Mouse (Mus musculus) layer of hippocampus, adult 9-10 months (tissue): ENCODE results near the gene Pgm2.

Experiments used
- DNase-seq: peaks from one replicate; pipeline ENCODE4 v3.0.0; 2022; ENCODE audit warnings: low spot score

Pgm2 gene

GRCm38 (mm10) chr5:64092748-64093292 is at the start of gene Pgm2:
Pgm2 (plus strand) TSS chr5:64092950.
- DNase-seq, result peak; percentile 31

GRCm38 (mm10) chr5:64043694-64044453 is 48.9 kb upstream of the Pgm2 start:
- DNase-seq, result no peak

- DNase-seq, result no peak
These were observed 48.0 kb upstream of the Pgm2 start for GRCm38 (mm10) chr5:64044790-64045189.

GRCm38 (mm10) chr5:64045502-64045901 is 47.2 kb upstream of the Pgm2 start:
- DNase-seq, result no peak

GRCm38 (mm10) chr5:64046995-64047394 is 45.8 kb upstream of the Pgm2 start:
- no peak for DNase-seq

- DNase-seq, result no peak
These were observed 44.8 kb upstream of the Pgm2 start for GRCm38 (mm10) chr5:64047921-64048320.

GRCm38 (mm10) chr5:64048605-64049004 is 44.1 kb upstream of the Pgm2 start:
- no peak for DNase-seq

GRCm38 (mm10) chr5:64049256-64049655 is 43.5 kb upstream of the Pgm2 start:
- no peak for DNase-seq

- no peak for DNase-seq
These were observed 39.7 kb upstream of the Pgm2 start for GRCm38 (mm10) chr5:64053010-64053409.

GRCm38 (mm10) chr5:64056210-64056609 is 36.5 kb upstream of the Pgm2 start:
- no peak for DNase-seq

- DNase-seq, result no peak
These were observed 31.9 kb upstream of the Pgm2 start for GRCm38 (mm10) chr5:64060881-64061280.

GRCm38 (mm10) chr5:64061643-64062042 is 31.1 kb upstream of the Pgm2 start:
- DNase-seq, result no peak

GRCm38 (mm10) chr5:64062882-64063621 is 29.7 kb upstream of the Pgm2 start:
- no peak for DNase-seq

GRCm38 (mm10) chr5:64063622-64064355 is 29.0 kb upstream of the Pgm2 start:
- no peak for DNase-seq

- no peak for DNase-seq
These were observed 28.3 kb upstream of the Pgm2 start for GRCm38 (mm10) chr5:64064401-64064800.

GRCm38 (mm10) chr5:64065497-64066046 is 27.2 kb upstream of the Pgm2 start:
- DNase-seq, result no peak

GRCm38 (mm10) chr5:64066159-64066558 is 26.6 kb upstream of the Pgm2 start:
- DNase-seq, result no peak

- DNase-seq, result no peak
These were observed 25.2 kb upstream of the Pgm2 start for GRCm38 (mm10) chr5:64067576-64067975.

GRCm38 (mm10) chr5:64070081-64070673 is 22.6 kb upstream of the Pgm2 start:
- no peak for DNase-seq

- no peak for DNase-seq
These were observed 21.8 kb upstream of the Pgm2 start for GRCm38 (mm10) chr5:64070742-64071476.

GRCm38 (mm10) chr5:64074455-64074854 is 18.3 kb upstream of the Pgm2 start:
- no peak for DNase-seq
